Mouse (Mus musculus) forebrain, postnatal 0 days (tissue): ENCODE measurements around the gene Scamp1. TPM values are rescaled to one million over a fixed set of nuclear protein-coding genes. Genes with fewer than 3 reads are reported as not detected.
"Not testable (repeated sequence)": the region's sequence is repeated elsewhere in the genome, so short reads cannot be mapped to it uniquely, and the experiment has no call there.

Source experiments
- ATAC-seq: fragments of 200-750 bp; cut with Nextera tagmentation; 2 replicates; pipeline ENCODE4 v1.8.0; 2017; ENCODE audit warnings: mild to moderate bottlenecking, moderate library complexity
- DNase-seq: peaks from one replicate; pipeline ENCODE4 v3.0.0-alpha.2; 2015
- H3K27ac ChIP-seq: fragments of 300-500 bp; sonication (generic); 2 replicates; pipeline ENCODE4 v1.5.1; 2014; ENCODE audit warnings: low read depth, mild to moderate bottlenecking, antibody characterized with exemption, low read length, moderate library complexity, mixed read lengths
- H3K27me3 ChIP-seq: fragments of 300-500 bp; sonication (generic); 2 replicates; pipeline ENCODE4 v1.6.1; 2014; ENCODE audit warnings: mild to moderate bottlenecking, low read length, mixed read lengths; ENCODE audit not compliant: insufficient read depth
- H3K36me3 ChIP-seq: fragments of 300-500 bp; sonication (generic); 2 replicates; pipeline ENCODE4 v1.6.1; 2014; ENCODE audit warnings: mild to moderate bottlenecking, moderate library complexity; ENCODE audit not compliant: insufficient read depth
- H3K4me1 ChIP-seq: fragments of 300-500 bp; sonication (generic); 2 replicates; pipeline ENCODE4 v1.6.1; 2014; ENCODE audit warnings: antibody characterized with exemption; ENCODE audit not compliant: insufficient read depth
- H3K4me2 ChIP-seq: fragments of 300-500 bp; sonication (generic); 2 replicates; pipeline ENCODE4 v1.6.1; 2014; ENCODE audit warnings: low read depth, mild to moderate bottlenecking, moderate library complexity
- H3K4me3 ChIP-seq: fragments of 300-500 bp; sonication (generic); 2 replicates; pipeline ENCODE4 v1.5.1; 2014; ENCODE audit warnings: low read depth, low read length, mixed read lengths
- H3K9ac ChIP-seq: fragments of 300-500 bp; sonication (generic); 2 replicates; pipeline ENCODE4 v1.6.1; 2014; ENCODE audit warnings: mild to moderate bottlenecking
- H3K9me3 ChIP-seq: fragments of 300-500 bp; sonication (generic); 2 replicates; pipeline ENCODE4 v1.6.1; 2016; ENCODE audit warnings: low read length
- CTCF ChIP-seq: sonication (generic); IDR thresholded peaks from 2 replicates; pipeline ENCODE4 v1.5.1; 2016; ENCODE audit warnings: antibody characterized with exemption, control low read depth, low read depth
- WGBS: fragments of 180-500 bp; shearing (Covaris S2); extraction: QIAGEN DNeasy Blood & Tissue Kit; methylation state at CpG from one replicate; pipeline ENCODE4 v1.1.7; 2014; 5-methylcytosine and 5-hydroxymethylcytosine counted together
- polyA plus RNA-seq: library from polyadenylated mRNA; unstranded; fragments of >200 nt; fragmentation: Nextera tagmentation; extraction: Ambion mirVana; gene quantifications from 2 replicates; pipeline ENCODE4 v1.2.1, GENCODE M21; 2015
- total RNA-seq: library from RNA; depleted of rRNA; stranded (reverse); fragments of >200 nt; gene quantifications from 2 replicates; pipeline ENCODE4 v1.2.3, GENCODE M21; 2014

Scamp1 gene
- total and polyA plus RNA-seq, 2 experiments from 2014 or later = 116 to 119 TPM

- ATAC-seq (peak; percentile 66; the same call in 1 of the 2 replicates), DNase-seq (peak; percentile 34)
- no peak overlapping the region for H3K4me3 ChIP-seq
- no peaks in the 10 kb centered on the region for H3K27me3 ChIP-seq
- H3K27ac ChIP-seq = no peak overlapping the region
- no peaks in the 10 kb centered on the region for H3K9me3 ChIP-seq
- no peak for TF ChIP-seq CTCF
- 14% methylated on average over 10 of the region's 10 CpGs for WGBS
- H3K36me3 ChIP-seq = no peaks in the 10 kb centered on the region
- no peak overlapping the region for H3K9ac ChIP-seq
- no peak overlapping the region for H3K4me2 ChIP-seq
- no peaks in the 10 kb centered on the region for H3K4me1 ChIP-seq
Measured at GRCm38 (mm10) chr13:94316975-94317511, 31.4 kb upstream of the Scamp1 start.

DNA sequence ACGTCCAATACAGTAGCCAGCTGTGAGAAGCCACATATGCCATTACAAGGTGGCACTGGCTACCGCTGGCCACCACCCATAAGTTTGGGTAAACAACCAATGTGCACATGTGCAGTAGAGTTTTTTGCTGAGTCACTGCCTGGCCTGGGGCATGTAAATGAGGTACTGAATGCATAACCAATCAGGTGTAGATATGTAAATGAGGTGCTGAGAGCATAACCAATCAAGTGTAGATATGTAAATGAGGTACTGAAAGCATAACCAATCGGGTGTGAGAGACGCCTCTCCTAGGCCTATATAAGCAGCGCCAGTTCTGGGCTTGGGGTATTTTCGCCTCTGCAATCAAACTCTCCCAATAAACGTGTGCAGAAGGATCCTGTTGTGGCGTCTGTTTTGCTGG is 27.2 kb upstream of the Scamp1 start:
- H3K9me3 ChIP-seq, H3K9ac ChIP-seq, ATAC-seq, H3K4me2 ChIP-seq, DNase-seq, H3K27me3 ChIP-seq, H3K4me3 ChIP-seq, H3K36me3 ChIP-seq, H3K27ac ChIP-seq, H3K4me1 ChIP-seq: not testable (repeated sequence)
- 90% methylated on average over 8 of the region's 8 CpGs for WGBS

DNA sequence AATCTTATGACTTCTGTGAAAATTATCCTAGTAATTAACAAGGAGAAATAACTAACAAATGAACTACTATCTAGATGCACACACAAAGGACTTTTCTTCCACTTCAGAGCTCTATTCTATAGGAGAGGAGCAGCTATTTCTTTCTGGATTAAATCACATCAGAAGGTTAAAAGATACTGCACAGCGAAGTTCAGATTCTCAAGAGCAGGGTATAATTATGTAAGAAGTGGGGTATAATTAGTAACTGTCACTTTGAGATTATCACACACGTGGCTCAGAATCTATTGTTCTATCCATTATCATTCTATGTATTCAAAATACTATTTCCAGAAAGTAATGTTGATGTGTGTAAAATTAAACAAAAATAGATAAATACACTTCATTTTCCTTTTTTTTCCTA is 22.6 kb upstream of the Scamp1 start:
- Histone ChIP-seq H3K36me3 (no peaks in the 10 kb centered on the region), H3K27ac (no peak overlapping the region; the same call in 1 of the 2 replicates), H3K4me2 (no peak overlapping the region), H3K9me3 (no peaks in the 10 kb centered on the region), H3K4me3 (no peak overlapping the region), H3K4me1 (peaks cover 5% of the 10 kb centered on the region; the same call in 1 of the 2 replicates), H3K9ac (no peak overlapping the region), H3K27me3 (no peaks in the 10 kb centered on the region; the same call in 1 of the 2 replicates)
- no peak for DNase-seq
- 36% methylated on average over 2 of the region's 2 CpGs for WGBS
- ATAC-seq = peak; percentile 44; the same call in 1 of the 2 replicates
- TF ChIP-seq CTCF = no peak

GRCm38 (mm10) chr13:94307531-94307930 is 21.9 kb upstream of the Scamp1 start:
- H3K4me1 ChIP-seq = peaks cover 5% of the 10 kb centered on the region; the same call in 1 of the 2 replicates
- no peaks in the 10 kb centered on the region; the same call in 1 of the 2 replicates for H3K27me3 ChIP-seq

DNA sequence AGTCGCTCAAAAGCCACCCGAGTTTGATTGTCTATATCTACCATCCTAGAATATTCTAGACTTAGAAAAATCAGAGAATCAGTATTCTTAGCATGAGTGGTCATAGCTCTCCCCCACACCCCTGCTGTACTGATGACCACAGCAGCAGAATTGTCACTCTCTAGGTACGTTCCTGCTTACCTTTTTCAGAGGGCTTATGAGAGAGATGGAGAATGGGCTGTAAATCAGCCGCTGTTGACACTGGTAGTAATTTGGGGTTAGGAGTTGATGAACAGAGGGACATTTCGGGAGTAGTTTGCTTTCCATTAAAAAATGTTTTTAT is 21.3 kb upstream of the Scamp1 start:
- Histone ChIP-seq H3K4me1 (peaks cover 5% of the 10 kb centered on the region; the same call in 1 of the 2 replicates), H3K9me3 (no peaks in the 10 kb centered on the region), H3K9ac (no peak overlapping the region), H3K27me3 (no peaks in the 10 kb centered on the region; the same call in 1 of the 2 replicates), H3K27ac (peak overlapping the region; percentile 42), H3K36me3 (no peaks in the 10 kb centered on the region), H3K4me2 (peak overlapping the region; percentile 39), H3K4me3 (no peak overlapping the region)
- TF ChIP-seq CTCF = no peak
- no peak for ATAC-seq
- DNase-seq = no peak
- WGBS = 25% methylated on average over 5 of the region's 5 CpGs

More at GRCm38 (mm10) chr13:94307531-94307930, 21.9 kb upstream of the Scamp1 start:
- TF ChIP-seq CTCF = no peak
- H3K36me3 ChIP-seq = no peaks in the 10 kb centered on the region
- no peak overlapping the region for H3K27ac ChIP-seq
- no peaks in the 10 kb centered on the region for H3K9me3 ChIP-seq
- no peak for DNase-seq
- WGBS = 89% methylated on average over 7 of the region's 7 CpGs
- H3K9ac ChIP-seq = no peak overlapping the region
- H3K4me3 ChIP-seq = no peak overlapping the region
- ATAC-seq = no peak
- H3K4me2 ChIP-seq = no peak overlapping the region

DNA sequence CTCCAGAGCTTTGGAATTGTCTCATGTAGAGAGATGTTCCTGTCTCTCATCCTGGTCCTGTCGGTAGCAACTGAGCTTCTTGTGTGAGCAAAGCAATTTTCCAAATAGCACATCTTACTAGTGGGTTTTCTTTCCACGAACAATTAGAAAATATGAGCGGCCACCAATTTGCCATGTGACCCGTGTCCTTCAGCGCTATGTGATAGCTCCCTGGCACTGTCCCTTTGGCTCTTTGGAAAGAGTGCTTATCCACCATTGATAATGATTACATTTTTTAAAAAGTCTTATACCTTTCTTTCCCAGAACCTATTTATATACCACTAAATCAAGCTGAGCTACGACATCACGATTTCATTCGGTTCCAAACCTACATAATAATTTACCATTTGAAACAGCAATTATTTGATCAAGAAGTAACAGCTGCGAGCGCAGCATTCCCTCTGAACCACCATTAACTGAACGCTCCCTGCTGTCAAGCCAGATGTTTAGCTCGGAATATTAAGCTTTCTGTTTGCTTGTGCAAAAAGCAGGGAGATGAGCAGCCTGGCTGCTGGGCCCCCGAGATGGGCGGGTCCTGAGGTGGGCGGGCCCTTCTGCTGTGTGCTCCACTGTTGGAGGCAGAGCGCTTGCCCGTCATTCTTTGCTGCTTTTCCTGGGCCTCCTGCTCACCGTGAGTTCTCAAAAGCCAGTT is 20.8 kb upstream of the Scamp1 start:
- ATAC-seq = peak; percentile 93
- Histone ChIP-seq H3K4me2 (peak overlapping the region; percentile 39), H3K36me3 (no peaks in the 10 kb centered on the region), H3K9ac (no peak overlapping the region), H3K9me3 (no peaks in the 10 kb centered on the region), H3K4me1 (peaks cover 5% of the 10 kb centered on the region; the same call in 1 of the 2 replicates), H3K4me3 (no peak overlapping the region), H3K27me3 (no peaks in the 10 kb centered on the region; the same call in 1 of the 2 replicates), H3K27ac (peak overlapping the region; percentile 42)
- 33% methylated on average over 18 of the region's 18 CpGs for WGBS
- DNase-seq = peak; percentile 67
- TF ChIP-seq CTCF = no peak

DNA sequence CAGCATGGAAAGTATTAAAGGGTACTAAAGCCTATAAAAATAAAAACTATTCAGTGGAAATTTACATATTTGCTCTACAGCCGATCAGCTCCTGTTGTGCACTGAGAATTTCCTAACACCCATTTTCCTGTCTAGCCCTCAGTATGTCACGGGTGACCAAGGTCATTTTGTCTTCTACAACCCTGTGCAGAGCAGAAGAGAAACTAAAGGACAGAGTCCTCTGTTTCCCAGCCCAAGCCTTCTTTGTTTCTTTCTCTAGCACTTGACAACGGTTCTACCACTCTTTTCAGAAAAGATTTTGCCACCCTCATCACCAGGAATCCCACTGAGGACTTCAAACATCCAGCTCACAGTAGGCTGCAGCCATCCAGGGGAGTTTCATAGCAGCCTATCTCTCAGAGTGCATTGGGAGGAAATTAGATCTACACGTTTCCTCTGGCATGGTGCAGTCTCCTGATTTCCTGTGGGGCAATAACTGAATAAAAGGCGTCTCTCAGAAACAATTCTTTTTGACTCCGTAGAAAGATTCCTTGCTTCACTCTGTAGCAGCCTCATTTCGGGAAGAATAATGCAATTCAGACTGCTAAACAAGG is 15.4 kb upstream of the Scamp1 start:
- no peak for TF ChIP-seq CTCF
- Histone ChIP-seq H3K4me1 (no peaks in the 10 kb centered on the region), H3K27ac (no peak overlapping the region), H3K9ac (no peak overlapping the region), H3K9me3 (no peaks in the 10 kb centered on the region), H3K4me2 (no peak overlapping the region), H3K4me3 (no peak overlapping the region), H3K36me3 (no peaks in the 10 kb centered on the region), H3K27me3 (no peaks in the 10 kb centered on the region)
- ATAC-seq = no peak
- no peak for DNase-seq
- WGBS = 40% methylated on average over 7 of the region's 7 CpGs
